Mouse (Mus musculus) erythroblast, embryonic 14.5 days (primary cell): ENCODE results near the gene Vamp5.

Experiments used
- GATA1 ChIP-seq: IDR thresholded peaks from 2 replicates; pipeline ENCODE4 v1.6.1; 2012; ENCODE audit warnings: low read length, inconsistent platforms, mixed read lengths
- TAL1 ChIP-seq: IDR thresholded peaks from 3 replicates; pipeline ENCODE4 v1.6.1; 2012; ENCODE audit warnings: low read length, inconsistent platforms, mixed read lengths

GRCm38 (mm10) chr6:72389941-72390771, 9.9 kb upstream of the Vamp5 start, which contains the start of gene Vamp8:
- no peak for TF ChIP-seq TAL1
- TF ChIP-seq GATA1, result no peak
